ENCODE assay signal across 11 mouse cellular contexts in genomic region chr8:107329595-107329994, GRCm38 (mm10). TPM values are rescaled to one million over a fixed set of nuclear protein-coding genes. Genes with fewer than 3 reads are reported as not detected.
DNase-seq lines count a peak whose midpoint lies in the region; ATAC-seq and TF ChIP-seq lines count a peak whose summit lies in the region.
"Had no signal": no experiment of that assay in that cellular context is flagged by ENCODE, and none has a peak within 500 bp of the region (broad histone marks: within the 10 kb centered on the region; RNA-seq: fewer than 3 reads in every experiment).

No protein-coding gene starts in this region.

- H3K27me3 ChIP-seq in heart, adult 2 months (ENCODE audit: control insufficient read depth, insufficient read depth, low read length) = no peaks in the 10 kb centered on the region
- H3K27me3 ChIP-seq in heart, embryonic 11.5 days (ENCODE audit: control insufficient read depth, insufficient read depth, low read length) = no peaks in the 10 kb centered on the region
- no peaks in the 10 kb centered on the region for H3K27me3 ChIP-seq in midbrain, postnatal 0 days (ENCODE audit: insufficient read depth, low read length)
- no peaks in the 10 kb centered on the region for H3K27me3 ChIP-seq in midbrain, embryonic 10.5 days (ENCODE audit: low read depth, poor library complexity, severe bottlenecking)
- H3K27me3 ChIP-seq in splenic B cell, adult 2 months (ENCODE audit: control insufficient read depth, insufficient read depth, low read length, poor library complexity, severe bottlenecking) = no peaks in the 10 kb centered on the region
- H3K27me3 ChIP-seq: heart, embryonic 15.5 days; liver, embryonic 13.5 days had no signal

- no peak for TF ChIP-seq EP300 in heart, adult 2 months (IDR thresholded peaks at IDR 0.05; ENCODE audit: insufficient read depth, low read depth, low read length)

- no peak overlapping the region for H3K4me3 ChIP-seq in heart, adult 2 months
- H3K4me3 ChIP-seq in heart, embryonic 11.5 days (ENCODE audit: low read depth, low read length) = no peak overlapping the region
- no peak overlapping the region for H3K4me3 ChIP-seq in midbrain, postnatal 0 days (ENCODE audit: low read depth, low read length)
- no peak overlapping the region for H3K4me3 ChIP-seq in midbrain, embryonic 10.5 days
- H3K4me3 ChIP-seq: heart, embryonic 15.5 days; liver, embryonic 13.5 days had no signal

- 49% methylated on average over 1 of the region's 1 CpGs for WGBS in heart, adult 2 months
- whole genome bisulfite sequencing in heart, embryonic 11.5 days (ENCODE audit: insufficient replicate concordance) = 37% methylated on average over 1 of the region's 1 CpGs
- WGBS in midbrain, postnatal 0 days = 84% methylated on average over 1 of the region's 1 CpGs
- 84% methylated on average over 1 of the region's 1 CpGs for WGBS in midbrain, embryonic 10.5 days

- peak; percentile 52 for TF ChIP-seq CTCF in heart, adult 2 months (IDR thresholded peaks at IDR 0.05)
- TF ChIP-seq CTCF in midbrain, postnatal 0 days (IDR thresholded peaks at IDR 0.05) = peak; percentile 26; the same call in 1 of the 2 replicates

- H3K4me1 ChIP-seq in heart, adult 2 months (ENCODE audit: control insufficient read depth, insufficient read depth, low read length) = no peaks in the 10 kb centered on the region
- no peaks in the 10 kb centered on the region for H3K4me1 ChIP-seq in heart, embryonic 11.5 days (ENCODE audit: control insufficient read depth, insufficient read depth, low read length)
- no peaks in the 10 kb centered on the region for H3K4me1 ChIP-seq in midbrain, postnatal 0 days (ENCODE audit: insufficient read depth, low read length)
- no peaks in the 10 kb centered on the region for H3K4me1 ChIP-seq in midbrain, embryonic 10.5 days
- H3K4me1 ChIP-seq: heart, embryonic 15.5 days; liver, embryonic 13.5 days had no signal

- intact Hi-C loops in heart, adult 2 months (cut with DNase I) = no loop called here

- H3K79me2 ChIP-seq in heart, adult 2 months (replicated peaks; ENCODE audit: control insufficient read depth, insufficient read depth, low read length) = no peaks in the 10 kb centered on the region

- no peak for TF ChIP-seq POLR2A in heart, adult 2 months (IDR thresholded peaks at IDR 0.05; ENCODE audit: insufficient read depth, low read depth, low read length)

- no peak for DNase-seq in heart, adult 2 months
- no peak for DNase-seq in midbrain, postnatal 0 days (ENCODE audit: low spot score)
- DNase-seq in midbrain, embryonic 10.5 days (ENCODE audit: low spot score) = no peak
- peak; percentile 13 for DNase-seq in splenic B cell, adult 2 months (ENCODE audit: low read depth, low spot score)
- no peak for DNase-seq in left cerebral cortex, adult 11 months (ENCODE audit: low spot score)
- no peak for DNase-seq in urinary bladder, postnatal 25 days (ENCODE audit: low spot score)
- DNase-seq: kidney, adult 18-20 months; liver, embryonic 13.5 days had no signal

- H3K4me2 ChIP-seq in heart, embryonic 11.5 days = no peak overlapping the region
- H3K4me2 ChIP-seq in midbrain, postnatal 0 days (ENCODE audit: low read depth, low read length, poor library complexity, severe bottlenecking) = no peak overlapping the region
- H3K4me2 ChIP-seq: heart, embryonic 15.5 days; liver, embryonic 13.5 days had no signal

- no peaks in the 10 kb centered on the region for H3K9me3 ChIP-seq in heart, embryonic 11.5 days (replicated peaks; ENCODE audit: control insufficient read depth, low read length)
- H3K9me3 ChIP-seq in midbrain, postnatal 0 days (ENCODE audit: low read length) = no peaks in the 10 kb centered on the region
- H3K9me3 ChIP-seq in midbrain, embryonic 10.5 days (replicated peaks) = no peaks in the 10 kb centered on the region
- H3K9me3 ChIP-seq: heart, embryonic 15.5 days; liver, embryonic 13.5 days had no signal

- no peak for ATAC-seq in heart, embryonic 11.5 days (replicated peaks; ENCODE audit: insufficient number of reproducible peaks, low FRiP score, low TSS enrichment)
- ATAC-seq in midbrain, postnatal 0 days (ENCODE audit: low FRiP score) = no peak
- ATAC-seq in common myeloid progenitor, adult 5-6 weeks (replicated peaks; ENCODE audit: low read depth, poor library complexity, severe bottlenecking) = peak; percentile 96

- H3K9ac ChIP-seq in heart, adult 2 months (ENCODE audit: low read depth, low read length) = no peak overlapping the region
- no peak overlapping the region for H3K9ac ChIP-seq in heart, embryonic 11.5 days (ENCODE audit: low read depth, low read length)
- no peak overlapping the region for H3K9ac ChIP-seq in midbrain, postnatal 0 days (replicated peaks; ENCODE audit: low read length, poor library complexity, severe bottlenecking)
- H3K9ac ChIP-seq: heart, embryonic 15.5 days; liver, embryonic 13.5 days had no signal

- no peaks in the 10 kb centered on the region for H3K36me3 ChIP-seq in heart, adult 2 months (ENCODE audit: control insufficient read depth, insufficient read depth, low read length)
- H3K36me3 ChIP-seq in heart, embryonic 11.5 days (ENCODE audit: control insufficient read depth, insufficient read depth, low read length) = no peaks in the 10 kb centered on the region
- no peaks in the 10 kb centered on the region for H3K36me3 ChIP-seq in midbrain, postnatal 0 days (ENCODE audit: insufficient read depth, low read length)
- no peaks in the 10 kb centered on the region for H3K36me3 ChIP-seq in midbrain, embryonic 10.5 days
- H3K36me3 ChIP-seq in splenic B cell, adult 2 months (ENCODE audit: control insufficient read depth, insufficient read depth, low read length, poor library complexity, severe bottlenecking) = no peaks in the 10 kb centered on the region
- H3K36me3 ChIP-seq: heart, embryonic 15.5 days; liver, embryonic 13.5 days had no signal

- no peak overlapping the region for H3K27ac ChIP-seq in heart, adult 2 months
- H3K27ac ChIP-seq in heart, embryonic 11.5 days (ENCODE audit: low read depth, low read length) = no peak overlapping the region
- no peak overlapping the region for H3K27ac ChIP-seq in midbrain, postnatal 0 days (ENCODE audit: low read depth, low read length)
- no peak overlapping the region for H3K27ac ChIP-seq in midbrain, embryonic 10.5 days (replicated peaks)
- H3K27ac ChIP-seq: heart, embryonic 15.5 days; liver, embryonic 13.5 days had no signal

RNA-seq across cellular contexts. Expression of gene Nfat5, which starts 36.3 kb away (rescaled TPM):
- total RNA-seq in heart, adult 2 months (2021) = 10 to 100 TPM; 22.5 to 25.0 TPM
- 12.5 and 25.4 TPM in 2 replicates for polyA plus RNA-seq in heart, adult 2 months (2012; rRNA removed)
- 11.2 and 12.2 TPM in 2 replicates for polyA plus RNA-seq in heart, embryonic 11.5 days (2014; fragmentation: Nextera tagmentation; extraction: Ambion mirVana)
- total RNA-seq in midbrain, postnatal 0 days (2014; rRNA removed) = 20.3 and 37.1 TPM in 2 replicates
- polyA plus RNA-seq in midbrain, postnatal 0 days (2015; fragmentation: Nextera tagmentation; extraction: Ambion mirVana) = 3.7 and 6.8 TPM in 2 replicates
- polyA plus RNA-seq in midbrain, embryonic 10.5 days (2016; fragmentation: Nextera tagmentation; extraction: Ambion mirVana) = 7.8 and 8.2 TPM in 2 replicates
- total RNA-seq in common myeloid progenitor, adult 5-6 weeks (2017) = 16.0 and 35.4 TPM in 2 replicates
